Mouse (Mus musculus): ENCODE results near the gene Spef2.

The Spef2 gene

DNA sequence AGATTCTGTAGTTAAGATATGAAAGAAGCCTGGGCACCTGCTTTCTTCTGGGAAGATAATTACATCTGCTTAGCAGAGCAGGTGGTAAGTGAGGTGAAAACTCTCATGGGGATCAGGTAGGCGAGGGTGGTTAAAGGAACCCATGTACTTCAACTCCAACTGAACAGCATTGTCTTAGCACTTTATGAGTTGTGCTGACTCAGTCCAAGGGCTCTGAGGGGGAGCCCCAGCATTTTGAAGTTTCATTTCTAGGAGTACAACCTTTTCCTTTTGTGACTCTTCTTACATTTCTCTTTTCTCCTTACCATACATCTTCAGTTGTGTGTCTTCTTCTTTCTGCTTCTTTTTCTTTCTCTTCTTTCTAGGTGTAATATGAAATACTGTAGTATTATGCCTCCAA, 213.5 kb downstream of the Spef2 start:
- DNase-seq (ENCODE audit: low read depth), result peak; percentile 50

DNA sequence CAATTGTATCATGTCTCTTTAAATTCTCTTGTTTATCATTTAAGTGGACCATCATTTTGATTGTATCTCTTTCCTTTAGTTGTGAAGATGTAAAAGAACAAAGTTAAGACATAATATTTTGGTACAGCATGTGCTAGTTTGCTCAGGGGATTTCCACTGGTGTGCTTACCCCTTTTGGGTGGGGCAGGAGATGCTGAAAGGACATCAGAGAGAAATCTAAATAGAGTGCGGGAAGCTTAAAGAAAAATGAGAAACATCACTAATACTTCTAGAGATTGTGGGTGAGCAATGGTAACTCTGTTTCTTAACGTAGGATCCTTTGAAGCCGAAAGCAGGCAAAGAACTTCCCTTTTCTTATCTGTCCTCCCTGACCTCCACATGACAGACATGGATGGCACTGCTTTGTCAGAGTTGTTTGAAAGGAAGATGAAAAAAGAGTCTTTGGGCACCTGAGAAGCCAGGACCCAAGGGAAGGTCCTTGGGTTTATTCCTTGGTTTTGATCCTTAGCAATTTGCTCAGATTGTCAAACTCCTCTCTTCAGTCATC, 215.2 kb downstream of the Spef2 start:
- DNase-seq (ENCODE audit: low read depth), result peak; percentile 83

DNA sequence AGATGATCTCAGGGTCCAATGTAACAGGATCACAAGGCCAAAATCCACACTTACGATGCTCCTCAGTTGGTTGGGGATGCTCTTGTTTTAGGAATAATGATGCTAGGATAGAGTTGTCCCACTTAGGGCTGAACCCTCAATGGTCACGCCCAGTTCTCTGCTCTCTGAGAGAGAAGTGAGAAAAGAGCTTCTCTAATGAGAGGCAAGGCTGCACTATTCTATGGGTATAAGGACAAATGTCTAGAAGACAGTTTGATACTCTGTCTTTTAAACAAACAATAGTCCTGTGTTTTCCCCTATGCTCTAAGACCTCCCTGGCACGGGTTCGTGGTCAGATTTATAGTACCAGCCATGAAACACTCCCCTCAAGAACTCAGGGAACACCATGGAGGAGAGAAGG, 218.6 kb downstream of the Spef2 start, which contains the start of gene Il7r:
Gene Il7r, minus strand, starts transcription at position 101 of the 400 bp plus-strand sequence.
- DNase-seq (ENCODE audit: low read depth), result no peak

DNA sequence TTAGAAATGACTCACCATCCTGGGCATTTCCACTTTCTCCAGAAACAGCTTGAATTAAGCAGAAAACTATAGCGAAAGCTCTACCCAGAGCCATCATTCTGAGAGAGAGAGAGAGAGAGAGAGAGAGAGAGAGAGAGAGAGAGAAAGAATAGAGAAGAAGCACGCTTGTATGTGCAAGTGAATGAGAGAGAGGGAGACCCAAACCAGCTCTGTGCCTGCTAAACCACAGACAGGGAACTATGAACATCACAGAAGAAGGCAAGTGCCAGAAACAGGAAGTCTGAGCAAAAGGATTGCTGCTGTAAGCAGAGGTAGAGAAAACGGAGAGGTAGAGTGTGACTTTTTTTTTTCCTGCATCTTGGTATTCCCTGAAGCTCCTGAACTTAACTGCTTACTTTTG, 219.0 kb downstream of the Spef2 start:
- DNase-seq (ENCODE audit: low read depth), result peak; percentile 82

All from naive thymus-derived CD4-positive, alpha-beta T cell, adult 2 months (primary cell).